Mouse (Mus musculus) mouse embryonic stem cell (cell line): ENCODE data around the gene Tspan15.

Experiments
- in situ Hi-C, 2 experiments: fragments of 300-500 bp; cut with MboI; formaldehyde crosslinking; loops; 1 replicate in 1 of 2; 3 replicates in 1 of 2; pipeline ENCODE4 v1.14.3; 2019 to 2020; ENCODE audit warnings: low sequenced_read_pairs in 2 of 2, low pct_unique_long_range_greater_than_20kb in 1 of 2, mixed read lengths in 1 of 2; ENCODE audit not compliant: unreplicated experiment in 1 of 2

Gene Tspan15

GRCm38 (mm10) chr10:62162410-62162809 lies 68.6 kb downstream of the Tspan15 start:
- in situ Hi-C loops = loop anchor here in 1 of 2 experiments (10.0 kb wide), 1 partner anchor 48 kb away; no protein-coding TSS in a partner anchor

DNA sequence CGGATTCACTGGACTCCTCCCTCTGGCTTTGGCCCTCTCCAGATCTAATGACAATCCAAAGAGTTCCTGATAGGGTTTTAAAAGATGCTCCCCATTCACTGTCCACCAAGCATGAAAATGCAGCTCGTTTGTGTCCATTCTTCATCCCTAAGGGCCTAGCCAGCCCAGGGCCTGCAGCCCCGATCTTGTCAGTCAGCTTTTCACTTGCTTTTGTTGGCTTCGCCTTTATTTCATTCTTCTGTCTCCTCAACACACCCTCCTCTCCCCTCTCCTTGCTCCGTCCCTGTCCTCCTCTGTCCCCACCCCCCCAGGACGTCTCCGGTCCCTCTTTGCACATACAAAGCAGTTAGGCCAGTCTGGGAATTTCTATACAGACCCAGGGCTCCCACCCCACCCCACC lies 81.1 kb downstream of the Tspan15 start:
- in situ Hi-C loops = no loop called here

- in situ Hi-C loops = no loop called here
Observed at GRCm38 (mm10) chr10:62147466-62148248, 83.4 kb downstream of the Tspan15 start.

DNA sequence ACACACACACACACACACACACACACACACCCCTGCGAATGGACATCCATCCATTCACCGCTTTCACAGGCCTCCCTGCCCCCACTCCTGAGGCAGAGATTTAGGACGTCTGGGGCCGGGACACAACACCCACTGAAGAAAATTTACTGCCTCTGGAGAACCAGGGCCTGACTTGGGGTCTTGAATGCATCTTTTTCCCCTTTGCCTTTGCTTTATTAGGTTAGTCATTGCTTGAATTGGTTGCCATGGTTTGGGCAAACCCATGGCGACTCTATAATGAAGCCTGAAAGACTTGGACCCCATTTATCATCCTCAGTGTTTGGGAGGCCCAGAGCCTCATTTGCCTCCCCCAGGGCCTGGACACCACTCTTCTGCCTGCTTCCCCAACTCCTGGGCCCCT lies 85.1 kb downstream of the Tspan15 start:
- in situ Hi-C loops = no loop called here

DNA sequence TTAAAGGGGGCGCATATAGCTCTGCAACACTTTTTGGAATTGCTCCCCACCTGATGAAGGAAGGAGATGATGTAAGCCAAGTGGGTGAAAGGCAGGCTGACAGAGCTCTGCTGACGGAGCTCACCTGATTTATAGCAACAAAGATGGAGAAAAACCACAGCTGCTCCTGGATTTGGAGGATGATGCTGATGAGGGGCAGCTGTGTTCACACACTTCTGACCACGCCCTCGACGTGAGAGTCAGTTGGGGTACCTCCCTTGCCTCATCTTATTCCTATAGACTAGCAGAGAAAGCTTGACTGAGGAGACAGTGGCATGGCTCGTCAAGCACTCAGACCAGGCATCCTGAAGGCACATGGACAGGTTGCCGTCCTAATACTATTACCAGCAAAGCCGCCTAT lies 87.2 kb downstream of the Tspan15 start, which contains the start of gene Fam241b:
TSS of gene Fam241b (minus strand) at position 101 of the 400 bp plus-strand sequence.
- in situ Hi-C loops = no loop called here

DNA sequence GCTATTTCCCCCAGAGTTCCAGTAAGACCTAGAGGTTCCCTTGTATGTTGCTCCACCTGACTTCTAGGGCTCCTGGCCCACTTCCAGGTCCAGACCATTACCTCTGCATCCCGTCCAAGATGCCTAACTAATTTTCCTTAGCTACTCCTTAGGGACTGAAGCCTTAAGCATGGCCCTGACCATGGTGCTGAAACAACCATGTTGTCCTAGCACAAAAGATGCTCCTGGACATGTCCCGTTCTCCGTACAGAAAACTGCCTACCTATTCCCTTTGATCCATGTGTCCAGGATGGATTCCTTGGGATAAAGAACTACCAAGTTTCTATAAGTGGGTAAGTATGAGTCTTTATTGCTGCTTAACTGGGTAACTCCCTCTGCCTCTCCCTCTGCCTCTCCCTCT lies 93.0 kb downstream of the Tspan15 start:
- in situ Hi-C loops = no loop called here

DNA sequence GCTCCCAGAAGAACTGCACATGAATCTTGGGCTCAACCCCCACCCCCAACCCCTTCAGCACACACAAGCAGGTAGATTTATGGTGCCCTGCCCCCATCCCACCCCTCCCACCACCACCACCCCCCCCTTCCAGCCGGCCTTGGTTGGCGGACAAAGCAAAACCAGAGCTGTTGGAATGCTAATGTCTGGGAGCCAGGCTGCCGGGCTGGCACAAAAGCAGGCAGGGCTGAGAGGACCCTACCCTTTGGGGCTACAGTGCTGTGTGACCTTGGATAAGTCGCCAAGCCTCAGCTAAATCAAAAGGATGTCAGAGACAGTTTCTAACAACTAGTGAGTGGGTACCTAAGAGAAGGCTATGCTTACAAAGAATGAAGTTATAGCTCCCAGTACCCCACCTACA lies 93.9 kb downstream of the Tspan15 start:
- in situ Hi-C loops = no loop called here

DNA sequence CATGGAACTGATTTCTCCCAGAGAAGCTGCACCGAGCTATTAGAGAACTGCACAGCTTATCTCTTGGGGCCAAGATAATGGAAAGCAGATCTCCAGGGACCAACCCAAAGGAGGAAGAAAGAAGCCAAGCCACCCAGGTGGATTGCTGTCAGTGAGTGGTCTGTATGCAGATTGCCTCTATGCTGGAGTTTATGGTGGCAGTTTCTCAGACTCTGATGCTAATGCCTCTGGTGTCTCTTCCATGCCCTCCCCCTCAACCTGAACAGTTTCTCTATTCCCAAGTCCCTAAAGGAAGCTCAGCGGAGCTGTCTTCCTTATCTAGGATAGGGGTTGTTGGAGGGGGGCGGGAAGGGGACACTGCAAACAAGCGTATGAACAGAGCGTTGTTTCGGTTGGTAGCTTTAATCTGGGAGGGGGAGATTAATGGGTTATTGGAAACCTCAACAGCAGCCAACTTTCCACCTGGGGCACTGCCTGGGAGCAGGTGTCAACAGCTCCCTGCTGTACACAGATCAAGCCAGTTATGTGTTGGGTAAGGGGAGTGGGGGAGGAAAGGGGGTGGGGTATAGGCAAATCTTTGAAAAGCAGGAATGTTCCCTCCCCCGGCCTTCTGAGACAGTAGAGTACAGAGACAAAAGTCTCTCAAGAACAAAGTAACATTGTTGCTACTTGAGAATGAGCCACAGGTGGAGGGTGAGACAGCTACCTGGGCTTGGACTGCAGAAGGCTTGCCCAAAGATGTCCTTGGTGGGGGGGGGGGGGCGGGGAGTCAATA lies 95.2 kb downstream of the Tspan15 start:
- in situ Hi-C loops = no loop called here
